Comparison of ENCODE assay signal across 25 mouse cellular contexts in genomic region chr1:23411533-23411932, GRCm38 (mm10).
"Had no signal": no experiment of that assay in that cellular context is flagged by ENCODE, and none has a peak within 500 bp of the region (broad histone marks: within the 10 kb centered on the region; RNA-seq: fewer than 3 reads in every experiment).

No protein-coding gene starts in this region.

- H3K27ac ChIP-seq: gastrocnemius, adult 2 months; heart, embryonic 10.5 days; hindbrain, embryonic 10.5 days; hindbrain, embryonic 12.5 days; hindbrain, embryonic 14.5 days; hindbrain, postnatal 0 days; kidney, embryonic 15.5 days; kidney, postnatal 0 days; limb, embryonic 13.5 days; limb, embryonic 15.5 days had no signal

- H3K4me2 ChIP-seq: heart, embryonic 12.5 days; hindbrain, embryonic 12.5 days; hindbrain, embryonic 14.5 days; kidney, embryonic 15.5 days; limb, embryonic 13.5 days; limb, embryonic 15.5 days had no signal

- DNase-seq: gastrocnemius, adult 2 months; gastrocnemius, postnatal 10 days; gastrocnemius, postnatal 25 days; heart, adult 18-20 months; heart, postnatal 10 days; heart, postnatal 4 days; kidney, adult 11 months; kidney, adult 2 months; kidney, adult 9 months; kidney, postnatal 14 days; kidney, postnatal 36 days; layer of hippocampus, adult 9-11 months; layer of hippocampus, postnatal 36 days; left cerebral cortex, postnatal 4 days had no signal

- H3K4me1 ChIP-seq: heart, embryonic 10.5 days; heart, embryonic 12.5 days; hindbrain, embryonic 10.5 days; hindbrain, embryonic 12.5 days; kidney, embryonic 15.5 days; limb, embryonic 13.5 days; limb, embryonic 15.5 days had no signal

- H3K4me3 ChIP-seq: gastrocnemius, adult 2 months; heart, embryonic 10.5 days; heart, embryonic 12.5 days; hindbrain, embryonic 10.5 days; hindbrain, embryonic 12.5 days; kidney, embryonic 15.5 days; limb, embryonic 13.5 days; limb, embryonic 15.5 days had no signal

- H3K36me3 ChIP-seq: heart, embryonic 10.5 days; heart, embryonic 12.5 days; hindbrain, embryonic 10.5 days; hindbrain, embryonic 12.5 days; kidney, embryonic 15.5 days; limb, embryonic 13.5 days; limb, embryonic 15.5 days had no signal

- H3K27me3 ChIP-seq: heart, embryonic 12.5 days; hindbrain, embryonic 12.5 days; kidney, embryonic 15.5 days; limb, embryonic 13.5 days; limb, embryonic 15.5 days had no signal

- H3K9ac ChIP-seq: heart, embryonic 12.5 days; hindbrain, embryonic 12.5 days; hindbrain, embryonic 14.5 days; kidney, embryonic 15.5 days; limb, embryonic 13.5 days; limb, embryonic 15.5 days had no signal

- ATAC-seq: hindbrain, postnatal 0 days; intestine, embryonic 16.5 days had no signal

- H3K9me3 ChIP-seq: heart, embryonic 10.5 days; heart, embryonic 12.5 days; hindbrain, embryonic 10.5 days; hindbrain, embryonic 12.5 days; kidney, embryonic 15.5 days; limb, embryonic 13.5 days; limb, embryonic 15.5 days had no signal
